Mouse (Mus musculus) heart, embryonic 15.5 days (tissue): Measurements from ENCODE around the gene Nhlrc2. TPM values are rescaled to one million over a fixed set of nuclear protein-coding genes. Genes with fewer than 3 reads are reported as not detected.

Experiments
- polyA plus RNA-seq: library from polyadenylated mRNA; unstranded; fragments of >200 nt; fragmentation: Nextera tagmentation; extraction: Ambion mirVana; gene quantifications from 2 replicates; pipeline ENCODE4 v1.2.1, GENCODE M21; 2015

Gene Nhlrc2
- polyA plus RNA-seq, 1 experiment from 2014 or later, result 14.4 TPM

Other genes starting within 250 kb of the Nhlrc2 start
- gene Nrap, start 158.2 kb upstream of the Nhlrc2 start, polyA plus RNA-seq, result 37.8 and 43.0 TPM in 2 replicates
- gene Casp7, start 151.1 kb upstream of the Nhlrc2 start, polyA plus RNA-seq, result 25.6 and 28.4 TPM in 2 replicates
- 0.08 and 0.10 TPM in 2 replicates for gene Plekhs1, start 86.6 kb upstream of the Nhlrc2 start, polyA plus RNA-seq
- 13.9 and 14.3 TPM in 2 replicates for gene Dclre1a, start within 50 bp of the Nhlrc2 start, polyA plus RNA-seq
- 4.0 and 4.7 TPM in 2 replicates for gene Adrb1, start 173.9 kb downstream of the Nhlrc2 start, polyA plus RNA-seq